Mouse (Mus musculus) spleen, embryonic (tissue): ENCODE results near the gene Spire2.

Source experiments
- CTCF ChIA-PET: fragments of 350-600 bp; sonication (Branson Sonifier 250); formaldehyde crosslinking; loops from one replicate; lab custom pipeline; 2022; lab: Charles Lee

Spire2 gene

GRCm38 (mm10) chr8:123376106-123376505 is 43.6 kb downstream of the Spire2 start:
- CTCF ChIA-PET = no interaction called here

GRCm38 (mm10) chr8:123381711-123382110 is 49.2 kb downstream of the Spire2 start:
- CTCF ChIA-PET = no interaction called here

DNA sequence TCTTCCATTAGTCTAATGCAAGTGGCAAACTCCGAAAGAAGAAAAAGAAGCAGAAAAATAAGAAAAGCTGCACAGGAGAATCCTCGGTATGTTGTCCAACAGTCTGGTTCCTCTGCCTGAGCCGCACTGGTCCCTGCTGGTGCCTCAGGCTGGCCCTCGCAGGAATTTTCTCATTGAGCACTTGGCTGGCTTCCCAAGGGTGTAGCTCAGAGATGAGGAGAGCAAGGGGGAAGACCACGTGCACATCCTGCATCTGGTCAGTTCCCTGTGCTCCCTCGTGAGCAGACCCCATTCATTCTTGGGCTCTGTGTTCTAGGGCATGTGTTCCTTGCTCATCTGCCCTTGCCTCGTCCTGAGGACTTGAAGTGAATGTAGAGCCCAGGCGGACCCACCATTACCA is 50.0 kb downstream of the Spire2 start:
- CTCF ChIA-PET = no interaction called here

DNA sequence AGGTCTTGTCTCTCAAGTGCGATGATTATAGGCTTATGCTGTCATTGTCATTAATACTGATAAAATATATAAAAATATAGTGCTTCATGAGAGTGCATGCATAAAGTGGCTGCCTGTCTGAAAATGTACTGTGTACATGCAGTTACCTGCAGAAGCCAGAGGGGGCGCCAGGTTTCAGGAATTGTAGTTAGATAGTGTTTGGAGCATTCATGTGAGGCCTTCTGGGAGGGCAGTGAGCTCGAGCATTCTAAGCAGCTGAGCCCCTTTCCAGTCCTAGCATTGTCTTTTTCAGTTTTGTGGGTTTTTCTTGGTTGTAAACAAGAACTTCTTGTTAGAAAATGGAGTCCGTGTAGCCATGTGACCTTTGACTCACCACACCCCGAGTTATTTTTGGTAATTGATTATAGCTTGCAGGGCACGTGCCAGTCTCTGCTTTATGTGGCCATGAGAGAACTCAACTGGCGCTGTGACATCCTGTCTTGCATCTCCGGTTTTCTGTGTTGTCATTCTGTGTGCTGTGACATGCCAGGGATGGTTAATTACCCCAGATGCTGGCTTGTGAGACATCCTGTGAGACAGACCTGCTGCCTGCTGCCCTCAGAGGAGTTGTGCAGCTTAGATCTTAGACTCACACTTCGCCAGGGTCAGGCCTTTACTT is 52.5 kb downstream of the Spire2 start:
- CTCF ChIA-PET = interaction anchor here (0.6 to 1.0 kb wide), 3 partner anchors 24 to 101 kb away, joined by 4 to 6 read pairs (median 5); no protein-coding TSS in a partner anchor

DNA sequence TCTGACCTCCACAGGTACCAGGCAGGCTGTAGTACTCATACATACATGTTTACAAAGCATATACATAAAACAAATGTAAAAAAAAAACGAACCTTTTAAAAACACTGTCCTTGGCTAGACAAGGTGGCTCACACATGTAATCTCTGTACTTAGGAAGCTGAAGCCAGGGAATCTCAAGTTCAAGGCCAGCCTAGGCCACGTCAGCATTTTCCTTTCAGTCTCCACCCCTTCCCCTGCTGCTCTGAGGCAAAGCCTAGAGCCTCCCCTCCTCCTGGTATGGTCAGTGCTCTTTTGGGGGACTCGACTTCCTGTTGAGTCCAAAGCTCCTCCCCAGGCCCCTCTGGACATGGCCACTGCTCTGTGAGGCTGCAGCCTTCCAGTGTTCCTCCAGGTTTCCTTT is 54.5 kb downstream of the Spire2 start:
- CTCF ChIA-PET = no interaction called here

DNA sequence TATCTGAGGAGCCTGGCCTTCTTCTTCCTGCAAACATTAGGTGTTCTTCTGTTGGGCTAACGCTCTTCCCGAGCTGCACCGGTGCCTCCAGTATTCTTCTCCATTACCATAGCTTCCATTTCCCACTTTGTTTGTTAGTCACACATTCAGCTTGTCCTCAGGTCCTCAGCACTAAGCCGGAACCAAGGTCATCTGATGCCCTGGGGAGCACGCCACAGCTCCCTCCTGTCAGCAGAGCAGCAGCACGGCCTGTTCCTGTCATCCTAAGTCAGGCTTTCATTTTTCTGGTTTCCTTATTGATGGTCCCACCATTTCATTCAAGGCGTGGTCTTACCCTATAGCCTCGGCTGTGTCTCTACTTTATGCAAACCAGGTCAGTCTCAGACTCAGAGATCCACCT is 55.3 kb downstream of the Spire2 start:
- CTCF ChIA-PET = no interaction called here

- CTCF ChIA-PET = no interaction called here
Measured at GRCm38 (mm10) chr8:123389026-123389425, 56.5 kb downstream of the Spire2 start.

GRCm38 (mm10) chr8:123398308-123398707 is 65.8 kb downstream of the Spire2 start:
- CTCF ChIA-PET = no interaction called here

DNA sequence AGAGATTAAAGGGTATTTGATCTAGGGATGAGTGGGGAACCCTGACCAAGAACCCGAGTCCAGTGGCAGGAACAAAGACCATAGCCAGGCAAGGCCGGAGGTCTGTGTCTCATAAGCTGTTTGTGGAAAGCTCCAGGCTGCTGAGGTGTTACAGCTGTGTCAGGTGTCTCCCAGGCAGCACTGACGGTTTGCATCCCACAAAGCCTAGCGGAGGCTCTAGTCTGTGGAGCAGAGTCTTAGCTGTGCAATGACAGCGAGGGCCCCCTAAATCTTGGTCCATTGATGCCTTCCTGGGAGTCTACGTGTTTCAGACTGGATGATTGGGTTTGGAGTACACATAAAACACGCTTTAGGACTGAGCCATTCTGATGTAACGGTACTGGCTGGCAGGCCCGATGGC is 69.4 kb downstream of the Spire2 start:
- CTCF ChIA-PET = no interaction called here

- CTCF ChIA-PET = no interaction called here
Measured at GRCm38 (mm10) chr8:123402730-123403326, 70.3 kb downstream of the Spire2 start.

DNA sequence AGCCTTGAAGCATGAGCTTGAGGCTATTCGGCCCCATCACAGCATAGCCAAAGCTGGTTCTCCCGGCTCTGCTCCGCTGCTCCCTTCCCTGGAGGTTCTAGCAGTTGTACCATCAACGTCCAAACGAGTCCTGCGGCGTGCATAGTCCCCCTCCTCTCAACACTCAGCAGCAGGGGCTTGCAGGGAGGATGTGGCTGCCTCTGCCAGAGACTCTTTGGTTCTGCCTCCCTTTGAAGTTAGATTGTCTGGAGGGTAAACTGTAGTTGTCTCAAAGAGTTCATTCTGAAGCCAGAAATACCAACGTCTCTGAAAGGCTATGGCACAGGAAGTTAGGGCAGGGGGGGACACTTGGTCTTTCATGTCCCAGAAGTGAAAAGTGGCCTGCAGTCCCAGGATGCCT is 72.0 kb downstream of the Spire2 start:
- CTCF ChIA-PET = no interaction called here

DNA sequence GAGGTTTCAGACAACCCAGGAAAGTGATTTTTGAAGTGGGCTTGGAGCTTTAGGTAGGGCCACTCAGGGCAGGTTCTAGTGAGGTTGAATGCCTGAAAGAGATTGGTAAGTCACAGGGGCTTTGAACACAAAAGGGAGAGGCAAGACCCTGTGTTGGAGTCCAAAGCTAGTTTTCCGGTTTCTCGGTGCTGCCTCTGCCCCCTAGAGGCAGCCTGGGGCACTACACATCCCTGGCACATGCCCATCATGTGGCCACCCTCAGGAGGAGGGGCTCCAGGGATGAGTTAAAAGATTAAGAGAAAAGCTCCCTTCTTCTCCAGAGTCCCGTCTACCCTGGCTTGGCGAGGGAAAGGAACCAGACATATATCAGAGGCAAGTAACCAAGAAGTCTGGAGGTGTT is 74.3 kb downstream of the Spire2 start, which contains the start of gene Mc1r:
Mc1r (plus strand) TSS at position 322 of the 400 bp plus-strand sequence.
- CTCF ChIA-PET = no interaction called here

- CTCF ChIA-PET = no interaction called here
Measured at GRCm38 (mm10) chr8:123407612-123408011, 75.1 kb downstream of the Spire2 start.

DNA sequence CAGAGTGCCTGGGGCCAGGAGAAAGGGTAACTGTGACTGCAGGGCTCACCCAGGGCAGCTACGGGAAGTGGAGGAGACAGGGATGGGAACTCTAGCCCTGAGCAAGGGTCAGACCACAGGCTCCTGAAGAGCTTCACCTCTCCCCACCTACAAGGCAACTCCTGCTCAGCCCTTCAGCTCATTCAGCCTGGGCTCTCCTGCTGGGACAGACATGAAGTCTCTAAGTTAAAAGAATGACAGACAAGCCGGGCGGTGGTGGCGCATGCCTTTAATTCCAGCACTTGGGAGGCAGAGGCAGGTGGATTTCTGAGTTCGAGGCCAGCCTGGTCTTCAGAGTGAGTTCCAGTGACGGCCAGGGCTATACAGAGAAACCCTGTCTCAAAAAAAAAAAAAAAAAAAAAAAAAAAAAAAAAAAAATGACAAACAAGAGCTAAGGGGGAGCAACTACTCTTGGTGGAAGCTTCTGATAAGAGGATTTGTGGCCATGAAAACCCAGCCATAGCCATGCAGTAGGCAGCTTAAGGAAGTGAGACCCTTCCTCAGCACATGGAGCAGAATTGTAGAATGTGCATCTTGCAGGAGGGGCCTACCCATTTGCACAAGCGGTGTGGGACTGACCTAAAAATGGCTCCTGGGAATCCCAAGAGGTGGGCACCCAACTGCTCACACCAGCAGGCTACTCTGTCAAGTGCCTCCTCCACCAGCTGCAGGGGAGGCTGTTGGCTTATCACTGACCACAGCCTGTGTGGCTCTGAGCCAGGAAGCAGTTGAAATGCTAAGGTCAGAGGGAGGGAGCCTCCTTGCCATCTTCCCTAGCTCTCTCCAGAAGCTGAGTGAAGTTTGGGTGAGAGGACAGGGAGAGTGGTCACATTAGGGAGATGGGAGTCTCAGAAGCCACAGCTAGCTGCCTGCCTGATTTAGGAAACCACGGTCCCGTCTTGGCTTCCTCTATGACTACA is 76.4 kb downstream of the Spire2 start:
- CTCF ChIA-PET = no interaction called here

DNA sequence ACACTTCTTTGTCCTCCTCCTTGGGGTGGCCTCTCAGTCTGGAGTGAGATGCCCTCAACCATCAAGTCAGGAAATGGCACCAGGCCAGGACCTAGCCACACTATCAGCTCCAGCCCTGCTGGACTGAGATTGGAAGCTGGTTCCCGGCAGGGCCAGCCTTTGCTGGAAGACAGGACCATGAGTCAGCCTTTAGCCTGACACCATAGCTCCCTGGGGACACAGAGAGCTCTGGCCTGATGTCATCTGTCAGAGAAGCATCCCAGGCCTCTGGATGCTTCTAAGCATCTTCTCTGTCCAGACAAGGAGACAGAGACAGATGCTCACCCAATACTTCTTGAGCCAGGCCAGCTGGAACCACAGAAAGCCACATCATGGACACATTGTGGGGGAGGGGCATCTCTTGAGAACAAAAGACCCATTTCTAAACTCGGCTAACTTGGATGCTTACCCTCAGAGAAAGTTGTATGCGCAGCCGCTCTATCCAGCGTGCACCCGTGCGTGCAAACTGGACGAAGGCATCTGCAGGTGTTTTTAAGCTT is 77.6 kb downstream of the Spire2 start:
- CTCF ChIA-PET = no interaction called here

DNA sequence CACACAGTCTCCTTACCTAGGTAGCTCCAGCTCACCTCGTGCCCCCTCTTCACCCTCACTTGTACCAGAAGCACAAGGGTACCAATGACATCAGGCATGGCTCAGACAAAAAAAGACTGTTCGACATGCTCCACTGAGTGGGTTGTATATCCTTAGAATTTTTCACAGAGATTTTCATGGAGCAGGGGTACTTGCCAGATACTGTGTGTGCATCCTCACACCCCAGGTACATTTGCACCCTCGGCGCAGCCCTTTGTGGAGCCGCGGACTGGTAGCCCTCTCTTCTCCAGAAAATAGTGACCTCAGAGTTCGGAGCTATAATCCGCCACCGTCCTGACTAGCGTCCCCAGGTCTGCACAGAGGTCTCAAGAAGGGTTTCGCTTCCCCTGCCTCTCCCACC is 78.3 kb downstream of the Spire2 start:
- CTCF ChIA-PET = no interaction called here

- CTCF ChIA-PET = no interaction called here
Measured at GRCm38 (mm10) chr8:123411246-123411645, 78.7 kb downstream of the Spire2 start, which contains the start of gene Tubb3. TSS of gene Tubb3 (plus strand) at chr8:123411424.

DNA sequence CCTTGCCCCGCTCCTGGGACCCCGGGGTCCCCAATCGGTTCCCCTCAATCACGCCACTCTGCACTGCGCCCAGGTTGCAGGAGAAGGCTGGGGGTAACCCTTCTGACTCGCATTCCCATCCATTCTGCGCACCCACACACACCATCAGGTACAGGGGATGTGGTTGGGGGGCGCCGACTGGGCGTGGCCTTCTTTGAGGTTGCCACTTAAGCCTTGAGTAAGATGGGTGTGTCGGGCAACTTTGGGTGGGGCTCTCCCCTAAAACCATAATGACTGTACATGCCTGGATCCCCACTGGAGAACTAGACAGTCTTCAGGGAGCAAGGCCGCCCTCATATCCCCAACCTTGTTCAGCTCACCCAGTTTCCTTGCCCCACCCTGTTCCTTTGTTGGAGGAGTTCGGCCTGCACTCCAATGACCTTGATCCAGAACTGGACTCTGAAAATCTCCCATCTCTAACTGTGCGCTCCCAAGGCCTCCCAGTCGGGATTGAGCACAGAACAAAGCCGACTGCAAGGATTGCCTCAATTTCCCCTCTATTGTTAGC is 79.3 kb downstream of the Spire2 start:
- CTCF ChIA-PET = interaction anchor here (0.6 kb wide), 1 partner anchor 789 kb away, joined by 4 read pairs; no protein-coding TSS in a partner anchor

DNA sequence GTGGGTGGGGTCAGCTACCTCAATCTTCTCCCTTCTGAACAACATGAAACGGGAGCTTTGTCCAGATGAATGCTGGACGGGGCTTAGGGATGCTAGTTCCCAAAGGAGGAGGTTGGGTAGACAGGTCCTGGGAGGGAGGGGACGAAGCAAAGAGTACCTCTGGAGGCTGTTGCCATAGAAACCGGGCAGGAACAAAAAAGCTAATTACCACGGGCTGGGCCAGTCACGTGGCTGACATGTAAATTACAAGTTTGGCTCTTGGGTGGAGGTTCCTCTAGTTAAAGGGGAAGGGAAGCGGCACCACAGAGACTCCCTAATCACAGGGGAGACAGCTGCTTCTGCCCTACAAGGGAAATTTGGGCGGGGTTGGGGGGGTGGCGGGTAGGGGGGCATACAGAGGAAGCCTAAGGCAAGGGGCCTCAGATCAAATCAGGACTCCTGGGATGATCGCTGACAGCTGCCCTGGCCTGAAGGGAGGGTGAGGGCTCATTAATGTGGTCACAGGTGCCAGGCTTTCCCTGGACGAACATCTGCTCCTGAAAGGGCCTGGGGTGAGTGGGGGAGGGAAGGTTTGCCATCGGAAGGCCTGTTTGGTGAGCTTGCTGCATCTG is 80.2 kb downstream of the Spire2 start:
- CTCF ChIA-PET = interaction anchor here (0.6 kb wide), 1 partner anchor 790 kb away, joined by 4 read pairs; no protein-coding TSS in a partner anchor

- CTCF ChIA-PET = no interaction called here
Measured at GRCm38 (mm10) chr8:123414255-123414654, 81.7 kb downstream of the Spire2 start.
